Comparison of ENCODE assay signal across 19 mouse cellular contexts in the genomic region with DNA sequence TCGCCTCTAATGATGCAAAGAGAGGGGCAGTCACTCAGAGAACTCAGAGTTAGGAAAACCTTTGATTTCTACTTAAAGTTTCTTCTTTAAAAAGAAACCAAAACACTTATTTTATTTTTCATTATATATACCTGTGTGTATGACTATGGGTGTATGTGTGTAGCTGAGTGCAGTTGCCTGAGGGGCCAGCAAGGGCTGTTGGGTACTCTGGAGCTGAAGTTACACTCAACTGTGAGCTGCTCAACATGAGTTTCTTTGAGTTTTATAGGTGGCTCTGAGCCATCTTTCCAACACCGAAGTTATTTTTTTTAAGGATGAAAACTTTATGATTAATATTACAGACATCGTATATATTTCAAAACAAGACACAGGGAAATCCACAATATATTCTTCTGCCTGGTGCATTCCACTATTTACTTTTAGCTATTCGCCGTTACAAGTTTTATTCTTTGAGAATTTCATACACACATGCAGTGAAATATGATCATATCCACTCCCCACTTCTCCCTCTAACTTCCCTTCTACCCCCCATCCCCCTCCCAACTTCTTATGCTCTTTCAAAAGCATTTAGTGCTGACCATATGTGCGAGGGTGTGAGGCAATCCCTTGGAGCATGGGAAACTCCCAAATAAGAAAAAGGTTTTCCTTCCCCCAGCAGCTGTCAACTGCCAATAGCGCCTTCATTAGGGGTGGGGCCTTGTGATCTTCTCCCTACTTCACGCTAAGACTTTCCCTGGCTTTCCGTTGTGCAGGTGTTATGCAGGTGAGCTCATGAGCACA.
DNase-seq lines count a peak whose midpoint lies in the region; ATAC-seq and TF ChIP-seq lines count a peak whose summit lies in the region.
"Had no signal": no experiment of that assay in that cellular context is flagged by ENCODE, and none has a peak within 500 bp of the region (broad histone marks: within the 10 kb centered on the region; RNA-seq: fewer than 3 reads in every experiment).

No protein-coding gene starts in this region.

- no peak for TF ChIP-seq POLR2A in limb, embryonic 14.5 days (IDR thresholded peaks at IDR 0.05; ENCODE audit: borderline replicate concordance, extremely low read depth, insufficient read depth, insufficient read length)

- peak; percentile 60 for ATAC-seq in lung, postnatal 0 days
- ATAC-seq in limb, embryonic 14.5 days (ENCODE audit: low FRiP score, low read depth), result peak; percentile 82
- ATAC-seq in heart, embryonic 11.5 days (replicated peaks; ENCODE audit: insufficient number of reproducible peaks, low FRiP score, low TSS enrichment), result no peak
- ATAC-seq in midbrain, embryonic 11.5 days (ENCODE audit: low FRiP score), result no peak

- DNase-seq in lung, postnatal 0 days (ENCODE audit: low spot score), result peak; percentile 82
- no peak for DNase-seq in lung, postnatal 25 days (ENCODE audit: low spot score)
- peak; percentile 75 for DNase-seq in forelimb bud, embryonic 11.5 days (ENCODE audit: low read depth, low spot score)
- DNase-seq in limb, embryonic 14.5 days (ENCODE audit: low spot score), result peak; percentile 76
- DNase-seq in neural tube, embryonic 10.5 days (ENCODE audit: extremely low spot score, low spot score), result no peak
- no peak for DNase-seq in midbrain, embryonic 11.5 days (ENCODE audit: low spot score, missing footprints)
- DNase-seq: cerebellum, adult 2 months; gastrocnemius, postnatal 10 days; heart, adult 11 months; heart, postnatal 36 days; kidney, adult 18-20 months; liver, embryonic 13.5 days; right cerebral cortex, postnatal 14 days had no signal

- no peaks in the 10 kb centered on the region for H3K9me3 ChIP-seq in lung, postnatal 0 days (ENCODE audit: low read length)
- H3K9me3 ChIP-seq in limb, embryonic 14.5 days (ENCODE audit: control insufficient read depth, low read length), result no peaks in the 10 kb centered on the region
- no peaks in the 10 kb centered on the region for H3K9me3 ChIP-seq in heart, embryonic 11.5 days (replicated peaks; ENCODE audit: control insufficient read depth, low read length)
- H3K9me3 ChIP-seq in midbrain, embryonic 11.5 days (ENCODE audit: control insufficient read depth, low read length), result no peaks in the 10 kb centered on the region
- H3K9me3 ChIP-seq: forebrain, embryonic 12.5 days; heart, embryonic 13.5 days; liver, embryonic 13.5 days; midbrain, embryonic 12.5 days had no signal

- no peak for TF ChIP-seq EP300 in lung, postnatal 0 days (IDR thresholded peaks at IDR 0.05)

- no peak overlapping the region for H3K9ac ChIP-seq in lung, postnatal 0 days (replicated peaks; ENCODE audit: low read depth)
- no peak overlapping the region; the same call in 1 of the 2 replicates for H3K9ac ChIP-seq in limb, embryonic 14.5 days (ENCODE audit: low read depth, low read length, severe bottlenecking)
- no peak overlapping the region for H3K9ac ChIP-seq in heart, embryonic 11.5 days (ENCODE audit: low read depth, low read length)
- no peak overlapping the region for H3K9ac ChIP-seq in midbrain, embryonic 11.5 days (ENCODE audit: low read length)
- H3K9ac ChIP-seq: forebrain, embryonic 12.5 days; heart, embryonic 13.5 days; hindbrain, embryonic 14.5 days; liver, embryonic 13.5 days; midbrain, embryonic 12.5 days had no signal

- H3K4me3 ChIP-seq in lung, postnatal 0 days (ENCODE audit: low read depth, low read length), result no peak overlapping the region
- no peak overlapping the region for H3K4me3 ChIP-seq in limb, embryonic 14.5 days (replicated peaks; ENCODE audit: low read length)
- H3K4me3 ChIP-seq in heart, embryonic 11.5 days (ENCODE audit: low read depth, low read length), result no peak overlapping the region
- H3K4me3 ChIP-seq in midbrain, embryonic 11.5 days (ENCODE audit: low read depth, low read length), result no peak overlapping the region
- H3K4me3 ChIP-seq: forebrain, embryonic 12.5 days; heart, embryonic 13.5 days; liver, embryonic 13.5 days; midbrain, embryonic 12.5 days had no signal

- H3K36me3 ChIP-seq in lung, postnatal 0 days (ENCODE audit: insufficient read depth, low read length), result no peaks in the 10 kb centered on the region
- H3K36me3 ChIP-seq in limb, embryonic 14.5 days (ENCODE audit: control insufficient read depth, insufficient read depth, low read length), result no peaks in the 10 kb centered on the region
- 0 out of 2 replicates have a peak, but pooled peaks cover 2% of the 10 kb centered on the region for H3K36me3 ChIP-seq in heart, embryonic 11.5 days (ENCODE audit: control insufficient read depth, insufficient read depth, low read length)
- no peaks in the 10 kb centered on the region for H3K36me3 ChIP-seq in midbrain, embryonic 11.5 days (ENCODE audit: control insufficient read depth, insufficient read depth, low read length)
- H3K36me3 ChIP-seq: forebrain, embryonic 12.5 days; heart, embryonic 13.5 days; liver, embryonic 13.5 days; midbrain, embryonic 12.5 days had no signal

- 57% methylated on average over 9 of the region's 9 CpGs for WGBS in lung, postnatal 0 days
- 44% methylated on average over 9 of the region's 9 CpGs for WGBS in limb, embryonic 14.5 days
- WGBS in heart, embryonic 11.5 days (ENCODE audit: insufficient replicate concordance), result 87% methylated on average over 9 of the region's 9 CpGs
- WGBS in midbrain, embryonic 11.5 days, result 90% methylated on average over 9 of the region's 9 CpGs

- no peaks in the 10 kb centered on the region for H3K27me3 ChIP-seq in lung, postnatal 0 days (replicated peaks; ENCODE audit: insufficient read depth, low read length)
- no peaks in the 10 kb centered on the region for H3K27me3 ChIP-seq in limb, embryonic 14.5 days (ENCODE audit: control insufficient read depth, insufficient read depth, low read length)
- no peaks in the 10 kb centered on the region for H3K27me3 ChIP-seq in heart, embryonic 11.5 days (ENCODE audit: control insufficient read depth, insufficient read depth, low read length)
- H3K27me3 ChIP-seq in midbrain, embryonic 11.5 days (ENCODE audit: control insufficient read depth, insufficient read depth, low read length), result no peaks in the 10 kb centered on the region
- H3K27me3 ChIP-seq: heart, embryonic 13.5 days; liver, embryonic 13.5 days; midbrain, embryonic 12.5 days had no signal

- H3K27ac ChIP-seq in lung, postnatal 0 days (ENCODE audit: low read length), result no peak overlapping the region
- peak overlapping the region; percentile 58 for H3K27ac ChIP-seq in limb, embryonic 14.5 days (replicated peaks; ENCODE audit: low read depth, low read length)
- H3K27ac ChIP-seq in heart, embryonic 11.5 days (ENCODE audit: low read depth, low read length), result no peak overlapping the region
- H3K27ac ChIP-seq in midbrain, embryonic 11.5 days (ENCODE audit: low read depth, low read length), result no peak overlapping the region
- H3K27ac ChIP-seq: forebrain, embryonic 12.5 days; heart, embryonic 13.5 days; hindbrain, embryonic 14.5 days; kidney, postnatal 0 days; liver, embryonic 13.5 days; midbrain, embryonic 12.5 days had no signal

- no peak overlapping the region for H3K4me2 ChIP-seq in lung, postnatal 0 days (replicated peaks; ENCODE audit: low read depth, low read length)
- no peak overlapping the region for H3K4me2 ChIP-seq in limb, embryonic 14.5 days (replicated peaks; ENCODE audit: low read depth, low read length, severe bottlenecking)
- H3K4me2 ChIP-seq in heart, embryonic 11.5 days, result no peak overlapping the region
- H3K4me2 ChIP-seq in midbrain, embryonic 11.5 days, result no peak overlapping the region
- H3K4me2 ChIP-seq: forebrain, embryonic 12.5 days; heart, embryonic 13.5 days; hindbrain, embryonic 14.5 days; liver, embryonic 13.5 days; midbrain, embryonic 12.5 days had no signal

- no peak for TF ChIP-seq CTCF in lung, postnatal 0 days (IDR thresholded peaks at IDR 0.05)

- no peaks in the 10 kb centered on the region; the same call in 1 of the 2 replicates for H3K4me1 ChIP-seq in lung, postnatal 0 days (ENCODE audit: insufficient read depth, low read depth, low read length)
- H3K4me1 ChIP-seq in limb, embryonic 14.5 days (ENCODE audit: control insufficient read depth, insufficient read depth, low read length), result 0 out of 2 replicates have a peak, but pooled peaks cover 3% of the 10 kb centered on the region
- no peaks in the 10 kb centered on the region for H3K4me1 ChIP-seq in heart, embryonic 11.5 days (ENCODE audit: control insufficient read depth, insufficient read depth, low read length)
- H3K4me1 ChIP-seq in midbrain, embryonic 11.5 days (ENCODE audit: control insufficient read depth, insufficient read depth, low read length), result no peaks in the 10 kb centered on the region
- H3K4me1 ChIP-seq: forebrain, embryonic 12.5 days; liver, embryonic 13.5 days; midbrain, embryonic 12.5 days had no signal

Comparison
In these comparisons a context has a peak if more than half of its experiments do, and no peak if none do; other contexts are left out.
1. DNase-seq: peak in lung, postnatal 0 days (single experiment), forelimb bud, embryonic 11.5 days (single experiment) and limb, embryonic 14.5 days (single experiment); none in lung, postnatal 25 days (single experiment), neural tube, embryonic 10.5 days (single experiment) and midbrain, embryonic 11.5 days (single experiment).
2. ATAC-seq: peak in lung, postnatal 0 days (single experiment) and limb, embryonic 14.5 days (single experiment); none in heart, embryonic 11.5 days (single experiment) and midbrain, embryonic 11.5 days (single experiment).